Mouse (Mus musculus): ENCODE measurements around the gene Eepd1.

DNA sequence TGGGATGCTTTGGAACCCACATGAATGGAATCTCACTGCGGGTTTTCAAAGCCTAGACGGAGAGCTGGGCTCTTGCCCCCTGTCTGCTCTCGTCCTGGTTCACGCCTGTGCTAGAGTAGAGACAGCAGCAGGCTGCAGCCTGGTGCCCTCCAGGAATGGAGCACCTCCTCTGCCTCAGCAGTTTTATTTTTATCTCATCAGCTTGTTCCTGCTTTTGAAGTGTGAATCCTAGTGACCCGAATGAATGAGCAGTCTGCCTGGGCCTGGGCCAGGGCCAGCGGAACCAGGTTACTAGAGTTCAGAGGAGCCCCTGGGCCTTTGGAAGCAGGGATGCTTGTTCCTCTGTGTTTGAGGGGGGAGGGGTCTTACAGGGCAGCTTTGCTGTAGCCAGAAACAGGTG is 37.8 kb downstream of the Eepd1 start:
- no peak for TF ChIP-seq CTCF (IDR thresholded peaks at IDR 0.05; ENCODE audit: low read depth, low read length)
- no peak for TF ChIP-seq POLR2AphosphoS5 (IDR thresholded peaks at IDR 0.05; ENCODE audit: insufficient replicate concordance, low read depth, low read length)
- no peak for TF ChIP-seq GATA1 (IDR thresholded peaks at IDR 0.05; ENCODE audit: borderline replicate concordance, low read length)
